Mouse (Mus musculus): ENCODE data around the gene Col3a1.

The Col3a1 gene

DNA sequence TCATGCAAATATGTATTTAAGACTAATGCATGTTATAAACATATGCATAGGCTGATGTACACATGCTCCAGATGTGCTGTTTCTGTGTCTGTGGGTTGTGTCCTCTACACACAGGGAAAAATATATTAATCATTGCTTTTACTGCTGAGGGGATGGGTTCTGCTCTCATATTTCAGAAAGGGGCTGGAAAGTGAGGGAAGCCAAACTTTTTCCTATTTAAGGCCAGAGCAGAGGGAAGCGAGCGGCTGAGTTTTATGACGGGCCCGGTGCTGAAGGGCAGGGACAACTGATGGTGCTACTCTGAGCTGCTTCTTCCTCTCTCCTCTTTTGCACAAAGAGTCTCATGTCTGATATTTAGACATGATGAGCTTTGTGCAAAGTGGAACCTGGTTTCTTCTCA lies at the start of gene Col3a1:
Gene Col3a1, plus strand, starts transcription at position 151 of the 400 bp plus-strand sequence.
- DNase-seq: peak; percentile 65 to 76

- DNase-seq: no peak
These were observed 41.9 kb upstream of the Col3a1 start for GRCm38 (mm10) chr1:45269421-45269820.

DNA sequence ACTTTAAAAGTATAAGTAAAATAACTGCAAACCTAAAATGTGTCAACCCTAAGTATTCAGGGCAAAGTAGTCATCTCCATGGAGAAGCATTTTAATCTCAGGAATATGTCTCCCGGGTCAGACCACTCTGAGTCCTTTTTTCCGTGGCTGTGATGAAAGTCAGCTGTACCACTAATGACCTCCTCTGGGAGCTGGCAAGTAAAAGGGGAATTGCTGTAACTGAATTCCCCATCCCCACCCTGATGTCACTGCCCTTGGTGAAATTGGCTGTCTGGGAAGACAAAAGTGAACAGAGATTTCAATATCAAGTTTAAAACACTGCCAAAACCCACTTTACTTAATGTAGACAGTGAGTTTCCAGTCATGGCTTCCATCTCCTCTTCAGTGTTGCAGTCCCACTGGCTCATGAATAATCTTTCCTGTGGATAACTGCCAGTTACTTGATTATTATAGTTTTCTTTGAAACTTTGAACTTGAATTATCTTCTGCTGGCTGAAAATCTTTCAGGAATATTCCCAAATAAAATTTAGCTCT lies 35.3 kb upstream of the Col3a1 start:
- peak; percentile 33 to 43 for DNase-seq

- DNase-seq: no peak
These were observed 23.4 kb upstream of the Col3a1 start for GRCm38 (mm10) chr1:45287954-45288353.

- DNase-seq: no peak
These were observed 21.3 kb upstream of the Col3a1 start for GRCm38 (mm10) chr1:45290037-45290436.

DNA sequence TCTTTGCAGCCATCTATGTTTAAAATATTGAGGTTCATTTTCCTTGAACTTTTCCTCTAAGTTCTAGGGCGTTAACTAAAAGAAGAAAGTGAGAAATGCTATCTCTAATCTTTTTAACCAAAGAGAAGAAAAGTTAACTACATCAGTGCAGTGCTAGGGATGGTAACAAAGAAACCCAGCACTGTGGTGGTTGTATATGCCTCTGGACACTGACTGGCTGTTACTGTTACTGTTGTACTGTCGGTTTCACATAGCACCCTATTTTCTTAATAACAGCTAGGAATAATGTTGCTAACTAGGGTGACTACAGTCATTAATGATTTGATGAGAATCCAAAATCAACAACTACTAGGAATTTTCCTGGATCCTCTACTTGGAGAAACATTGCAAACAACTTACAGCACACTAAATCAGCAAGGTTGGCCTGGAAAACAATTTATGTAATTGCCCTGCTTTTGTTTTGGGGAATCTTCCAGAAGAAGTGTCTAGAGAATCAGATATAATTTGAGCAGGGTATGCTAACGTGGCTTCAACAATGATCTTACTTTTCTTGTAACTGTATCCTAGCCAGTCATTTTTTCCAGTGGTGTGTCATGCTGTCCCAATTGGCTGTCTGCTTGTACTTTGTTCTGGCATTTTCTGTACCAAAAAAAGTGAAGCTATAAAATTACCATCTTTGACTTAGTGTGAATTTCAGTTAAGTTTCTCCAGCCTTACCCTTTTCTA lies 11.8 kb upstream of the Col3a1 start:
- no peak for DNase-seq

DNA sequence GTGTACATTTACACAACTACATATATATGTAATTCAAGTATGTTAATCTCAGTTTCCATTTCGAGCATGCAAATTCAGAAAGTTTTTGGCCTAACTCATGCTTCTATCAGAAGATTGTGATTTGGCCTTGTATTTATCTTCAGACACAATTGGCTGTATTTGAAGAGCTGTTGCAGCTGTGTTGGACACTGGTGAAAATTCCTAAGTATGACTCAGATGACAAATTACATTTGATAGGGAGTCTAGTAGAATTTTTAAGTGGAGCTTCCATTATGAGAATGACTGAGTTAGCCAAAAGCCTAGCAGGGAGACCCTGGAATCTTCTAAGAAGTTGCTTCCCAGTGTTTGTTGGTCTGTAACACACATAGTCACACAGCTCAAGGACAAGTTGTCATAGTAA lies 7.1 kb upstream of the Col3a1 start:
- no peak for DNase-seq

- no peak for DNase-seq
These were observed 2.3 kb upstream of the Col3a1 start for GRCm38 (mm10) chr1:45309015-45309414.

DNA sequence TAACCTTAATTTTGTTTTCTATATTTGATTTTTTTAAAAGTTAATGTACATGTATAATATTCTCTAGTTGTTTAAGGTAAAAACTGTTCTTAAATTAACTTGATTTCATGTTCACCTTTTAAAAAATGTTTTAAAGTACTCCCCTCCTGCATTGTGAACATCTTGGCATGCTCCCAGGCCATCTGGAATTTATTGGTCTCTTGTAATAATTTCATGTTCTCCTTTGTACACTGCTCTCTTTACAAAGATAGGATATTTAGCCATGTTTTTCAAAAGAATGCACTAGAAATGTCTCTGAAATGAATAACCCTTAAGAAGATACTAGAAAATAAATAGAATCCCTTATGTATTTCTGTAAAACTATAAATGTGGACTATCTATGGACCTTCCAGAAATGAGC lies 624 bp downstream of the Col3a1 start:
- DNase-seq: no peak

- peak in 1 of 2 experiments; percentile 15 for DNase-seq
These were observed 1.5 kb downstream of the Col3a1 start for GRCm38 (mm10) chr1:45312870-45313269.

- no peak for DNase-seq
These were observed 2.5 kb downstream of the Col3a1 start for GRCm38 (mm10) chr1:45313696-45314295.

- no peak for DNase-seq
These were observed 4.6 kb downstream of the Col3a1 start for GRCm38 (mm10) chr1:45315767-45316528.

- DNase-seq: no peak
These were observed 6.9 kb downstream of the Col3a1 start for GRCm38 (mm10) chr1:45318241-45318640.

- DNase-seq: no peak
These were observed 9.5 kb downstream of the Col3a1 start for GRCm38 (mm10) chr1:45320861-45321260.

GRCm38 (mm10) chr1:45329149-45329548 lies 17.8 kb downstream of the Col3a1 start:
- no peak for DNase-seq

- no peak for DNase-seq
These were observed 44.6 kb downstream of the Col3a1 start for GRCm38 (mm10) chr1:45355944-45356343.

DNA sequence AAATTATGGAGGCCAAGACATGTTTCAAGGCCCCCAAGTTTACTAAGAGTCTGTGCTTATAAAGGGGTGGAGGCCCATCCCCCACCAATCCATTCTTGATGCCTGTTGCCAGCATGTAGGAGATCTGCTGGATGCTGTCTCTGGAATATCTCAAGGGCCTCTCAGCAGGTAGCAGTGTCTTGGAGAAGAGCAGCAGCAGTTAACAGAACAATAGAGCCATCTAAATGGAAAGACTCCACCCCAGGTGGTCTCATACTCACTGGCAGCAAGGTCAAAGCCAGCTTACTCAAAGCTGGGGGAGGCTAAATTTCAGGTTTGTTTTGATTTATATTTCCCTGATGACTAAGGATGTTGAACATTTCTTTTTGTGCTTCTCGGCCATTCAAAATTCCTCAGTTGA lies 46.7 kb downstream of the Col3a1 start:
- DNase-seq: no peak

DNA sequence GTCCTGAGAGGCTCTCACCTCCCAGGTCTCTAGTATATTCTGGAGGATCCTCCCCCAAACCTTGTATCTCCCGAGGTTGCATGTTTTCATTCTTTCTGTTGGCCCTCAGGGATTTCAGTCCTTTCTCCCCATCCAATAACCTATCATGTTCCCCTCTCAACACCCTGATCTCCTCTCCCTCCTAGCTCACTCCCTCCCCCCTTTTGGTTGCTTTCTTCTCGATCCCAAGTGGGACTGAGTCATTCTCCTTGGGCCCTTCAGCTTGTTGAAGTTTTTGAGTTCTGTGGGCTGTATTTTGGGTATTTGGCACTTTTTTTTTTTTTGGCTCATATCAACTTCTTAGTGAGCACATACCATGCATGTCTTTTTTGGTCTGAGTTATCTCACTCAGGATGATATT lies 47.8 kb downstream of the Col3a1 start:
- DNase-seq: no peak

DNA sequence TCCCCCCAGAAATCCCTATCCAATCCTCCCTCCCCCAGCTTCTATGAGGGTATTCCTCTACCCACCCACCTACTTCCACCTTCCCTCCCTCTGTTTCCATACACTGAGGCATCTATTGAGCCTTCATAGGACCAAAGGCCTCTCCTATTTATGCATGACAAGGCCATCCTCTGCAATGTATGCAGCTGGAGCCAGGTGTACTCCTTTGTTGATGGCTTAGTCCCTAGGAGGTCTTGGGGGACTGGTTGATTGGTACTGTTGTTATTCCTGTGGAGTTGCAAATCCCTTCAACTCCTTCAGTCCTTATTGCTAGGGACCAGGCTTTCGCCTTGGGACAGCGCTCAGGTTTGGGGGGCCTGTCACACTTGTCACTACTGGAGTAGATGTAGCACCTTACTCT lies 48.3 kb downstream of the Col3a1 start:
- no peak for DNase-seq

GRCm38 (mm10) chr1:45363274-45363673 lies 51.9 kb downstream of the Col3a1 start:
- no peak for DNase-seq

- no peak for DNase-seq
These were observed 54.1 kb downstream of the Col3a1 start for GRCm38 (mm10) chr1:45365427-45365826.

- DNase-seq: peak; percentile 36 to 53
These were observed 68.8 kb downstream of the Col3a1 start for GRCm38 (mm10) chr1:45379992-45380690.

DNA sequence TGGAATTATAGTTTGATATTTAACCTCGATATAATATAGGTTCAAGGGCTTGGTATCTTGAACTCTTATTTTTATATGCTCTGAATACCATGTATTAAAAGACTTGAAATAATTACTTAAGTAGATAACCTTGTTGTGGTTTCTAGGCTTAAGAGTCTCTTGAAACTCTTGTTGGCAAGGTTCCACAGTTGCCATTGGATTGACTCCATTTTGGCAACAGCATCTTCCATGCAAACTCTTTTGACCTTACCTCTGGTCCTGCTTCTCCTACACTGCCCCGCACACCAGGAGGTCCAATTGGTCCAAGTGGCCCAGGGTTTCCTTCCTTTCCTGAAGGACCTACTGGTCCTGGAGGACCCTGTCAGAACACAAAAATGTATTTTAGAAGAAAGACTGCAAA lies 70.5 kb downstream of the Col3a1 start:
- no peak for DNase-seq

Data from lung, postnatal 4 days (tissue).